ENCODE assay signal across 23 mouse cellular contexts in genomic region chr14:79204866-79205265, GRCm38 (mm10). TPM values are rescaled to one million over a fixed set of nuclear protein-coding genes. Genes with fewer than 3 reads are reported as not detected.
DNase-seq lines count a peak whose midpoint lies in the region; ATAC-seq and TF ChIP-seq lines count a peak whose summit lies in the region.
"Had no signal": no experiment of that assay in that cellular context is flagged by ENCODE, and none has a peak within 500 bp of the region (broad histone marks: within the 10 kb centered on the region; RNA-seq: fewer than 3 reads in every experiment).

No protein-coding gene starts in this region.

- H3K4me1 ChIP-seq in hindbrain, embryonic 11.5 days (replicated peaks; ENCODE audit: control insufficient read depth, insufficient read depth, low read length) = peaks cover 14% of the 10 kb centered on the region
- H3K4me1 ChIP-seq in hindbrain, postnatal 0 days (ENCODE audit: insufficient read depth, low read length) = peaks cover 8% of the 10 kb centered on the region
- H3K4me1 ChIP-seq in thymus, adult 2 months (replicated peaks; ENCODE audit: control insufficient read depth, insufficient read depth, low read length) = peaks cover 14% of the 10 kb centered on the region
- H3K4me1 ChIP-seq in hindbrain, embryonic 14.5 days (replicated peaks; ENCODE audit: control insufficient read depth, insufficient read depth, low read length) = peaks cover 38% of the 10 kb centered on the region
- H3K4me1 ChIP-seq: liver, embryonic 13.5 days had no signal

- 85% methylated on average over 7 of the region's 7 CpGs for WGBS in hindbrain, embryonic 11.5 days
- 90% methylated on average over 7 of the region's 7 CpGs for WGBS in hindbrain, postnatal 0 days
- WGBS in thymus, adult 2 months = 97% methylated on average over 7 of the region's 7 CpGs
- 96% methylated on average over 7 of the region's 7 CpGs for WGBS in hindbrain, embryonic 14.5 days

- H3K27me3 ChIP-seq in hindbrain, embryonic 11.5 days (ENCODE audit: control insufficient read depth, insufficient read depth, low read length) = no peaks in the 10 kb centered on the region
- H3K27me3 ChIP-seq in hindbrain, postnatal 0 days (ENCODE audit: insufficient read depth, low read length) = no peaks in the 10 kb centered on the region
- no peaks in the 10 kb centered on the region for H3K27me3 ChIP-seq in thymus, adult 2 months (ENCODE audit: control insufficient read depth, insufficient read depth, low read length)
- no peaks in the 10 kb centered on the region for H3K27me3 ChIP-seq in hindbrain, embryonic 14.5 days (ENCODE audit: control insufficient read depth, insufficient read depth, low read length)
- H3K27me3 ChIP-seq: liver, embryonic 13.5 days had no signal

- DNase-seq in hindbrain, embryonic 11.5 days (ENCODE audit: low spot score) = no peak
- no peak for DNase-seq in hindbrain, postnatal 0 days (ENCODE audit: low spot score)
- DNase-seq in thymus, postnatal 36 days = peak; percentile 0 to 5
- no peak for DNase-seq in thymus, adult 2 months
- no peak for DNase-seq in hindbrain, embryonic 14.5 days (ENCODE audit: low spot score)
- peak; percentile 7 to 64 for DNase-seq in lung, postnatal 4 days
- DNase-seq in ovary, adult 18-20 months (ENCODE audit: low spot score) = no peak
- DNase-seq: adrenal gland, adult 8-10 months; B cell, adult 2 months; cerebellum, adult 9-11 months; embryo, embryonic 11 days; kidney, adult 2 months; liver, embryonic 13.5 days; spleen, adult 18-20 months had no signal

- TF ChIP-seq CTCF in hindbrain, postnatal 0 days (IDR thresholded peaks at IDR 0.05; ENCODE audit: low read depth) = no peak
- TF ChIP-seq CTCF in thymus, adult 2 months (IDR thresholded peaks at IDR 0.05; ENCODE audit: borderline replicate concordance, control insufficient read depth, extremely low read depth, insufficient read depth, low read length, poor library complexity) = no peak

- no peak for TF ChIP-seq POLR2A in thymus, adult 2 months (IDR thresholded peaks at IDR 0.05; ENCODE audit: control insufficient read depth, extremely low read depth, insufficient read depth, low read length, poor library complexity)

- peak overlapping the region; percentile 81; the same call in 1 of the 2 replicates for H3K27ac ChIP-seq in hindbrain, embryonic 11.5 days (ENCODE audit: low read depth, low read length)
- H3K27ac ChIP-seq in hindbrain, postnatal 0 days = no peak overlapping the region
- H3K27ac ChIP-seq in thymus, adult 2 months (ENCODE audit: control insufficient read depth, insufficient read depth, low read length) = no peak overlapping the region
- H3K27ac ChIP-seq in hindbrain, embryonic 14.5 days = peak overlapping the region; percentile 28; the same call in 1 of the 2 replicates
- H3K27ac ChIP-seq: liver, embryonic 13.5 days; stomach, postnatal 0 days had no signal

- H3K36me3 ChIP-seq in hindbrain, embryonic 11.5 days (ENCODE audit: control insufficient read depth, insufficient read depth, low read length) = no peaks in the 10 kb centered on the region
- no peaks in the 10 kb centered on the region for H3K36me3 ChIP-seq in hindbrain, postnatal 0 days (ENCODE audit: insufficient read depth, low read length)
- no peaks in the 10 kb centered on the region for H3K36me3 ChIP-seq in thymus, adult 2 months (ENCODE audit: control insufficient read depth, insufficient read depth, low read length)
- H3K36me3 ChIP-seq in hindbrain, embryonic 14.5 days (replicated peaks; ENCODE audit: control insufficient read depth, insufficient read depth) = no peaks in the 10 kb centered on the region
- H3K36me3 ChIP-seq: liver, embryonic 13.5 days had no signal

- no peak overlapping the region for H3K4me2 ChIP-seq in hindbrain, embryonic 11.5 days (replicated peaks; ENCODE audit: low read depth, low read length)
- no peak overlapping the region for H3K4me2 ChIP-seq in hindbrain, postnatal 0 days (ENCODE audit: low read depth, low read length)
- no peak overlapping the region for H3K4me2 ChIP-seq in hindbrain, embryonic 14.5 days (replicated peaks)
- H3K4me2 ChIP-seq: liver, embryonic 13.5 days had no signal

- H3K4me3 ChIP-seq in hindbrain, embryonic 11.5 days (ENCODE audit: low read depth, low read length) = no peak overlapping the region
- H3K4me3 ChIP-seq in hindbrain, postnatal 0 days (ENCODE audit: low read length) = no peak overlapping the region
- H3K4me3 ChIP-seq in thymus, adult 2 months (ENCODE audit: control insufficient read depth, insufficient read depth, low read length) = no peak overlapping the region
- H3K4me3 ChIP-seq in hindbrain, embryonic 14.5 days (replicated peaks; ENCODE audit: low read length) = no peak overlapping the region
- H3K4me3 ChIP-seq: liver, embryonic 13.5 days had no signal

- ATAC-seq in hindbrain, embryonic 11.5 days (ENCODE audit: low FRiP score) = no peak
- no peak for ATAC-seq in hindbrain, postnatal 0 days
- ATAC-seq in hindbrain, embryonic 14.5 days (ENCODE audit: low FRiP score) = no peak
- ATAC-seq in erythroblast, adult 5-6 weeks (replicated peaks; ENCODE audit: low FRiP score, poor library complexity, severe bottlenecking) = no peak

- H3K9ac ChIP-seq in hindbrain, embryonic 11.5 days (ENCODE audit: low read depth, low read length) = no peak overlapping the region
- H3K9ac ChIP-seq in hindbrain, postnatal 0 days (replicated peaks; ENCODE audit: low read length) = no peak overlapping the region
- H3K9ac ChIP-seq in hindbrain, embryonic 14.5 days = no peak overlapping the region
- H3K9ac ChIP-seq: liver, embryonic 13.5 days had no signal

- H3K9me3 ChIP-seq in hindbrain, embryonic 11.5 days (ENCODE audit: control insufficient read depth, low read length) = no peaks in the 10 kb centered on the region
- H3K9me3 ChIP-seq in hindbrain, postnatal 0 days (ENCODE audit: low read length) = no peaks in the 10 kb centered on the region
- no peaks in the 10 kb centered on the region for H3K9me3 ChIP-seq in hindbrain, embryonic 14.5 days (ENCODE audit: control insufficient read depth, low read length)
- H3K9me3 ChIP-seq: liver, embryonic 13.5 days had no signal

RNA-seq across cellular contexts. Expression of gene Zfp957, which starts 42.3 kb away (rescaled TPM):
- not detected in 2 replicates for polyA plus RNA-seq in hindbrain, embryonic 11.5 days (2014; fragmentation: Nextera tagmentation; extraction: Ambion mirVana)
- total RNA-seq in hindbrain, postnatal 0 days (2014; rRNA removed) = not detected in 2 replicates
- polyA plus RNA-seq in hindbrain, postnatal 0 days (2015; fragmentation: Nextera tagmentation; extraction: Ambion mirVana) = not detected in 2 replicates
- polyA plus RNA-seq in thymus, adult 2 months (2012; rRNA removed) = not detected in 2 replicates
- polyA plus RNA-seq in hindbrain, embryonic 14.5 days (2014; fragmentation: Nextera tagmentation; extraction: Ambion mirVana) = 0.08 TPM in 1 of 2 replicates, not detected in the other
- not detected in 2 replicates for total RNA-seq in erythroblast, adult 5-6 weeks (2015; ENCODE audit: low replicate concordance)
- total RNA-seq in erythroblast, adult 5-6 weeks (2017; ENCODE audit: low replicate concordance) = not detected in 2 replicates
- total RNA-seq: gastrocnemius, adult 18-20 months; heart, adult 8-10 months; heart, postnatal 25 days; layer of hippocampus, adult 18-20 months; left cerebral cortex, adult 8-10 months; megakaryocyte, adult 5-6 weeks had no signal
- polyA plus RNA-seq: kidney, adult 2 months; liver, embryonic 13.5 days; neural tube, embryonic 11.5 days; stomach, postnatal 0 days had no signal

Comparison
In these comparisons a context has a peak if more than half of its experiments do, and no peak if none do; other contexts are left out.
1. DNase-seq: peak in thymus, postnatal 36 days (2 of 2) and lung, postnatal 4 days (2 of 2); none in hindbrain, embryonic 11.5 days (single experiment), hindbrain, postnatal 0 days (single experiment), thymus, adult 2 months (single experiment), hindbrain, embryonic 14.5 days (single experiment) and ovary, adult 18-20 months (single experiment).
2. H3K27ac ChIP-seq: peak in hindbrain, embryonic 11.5 days (single experiment) and hindbrain, embryonic 14.5 days (single experiment); none in hindbrain, postnatal 0 days (single experiment) and thymus, adult 2 months (single experiment).